Mouse (Mus musculus) forebrain, embryonic 12.5 days (tissue): Measurements from ENCODE around the gene Ralgds. TPM values are rescaled to one million over a fixed set of nuclear protein-coding genes. Genes with fewer than 3 reads are reported as not detected.

ENCODE experiments used
- ATAC-seq: fragments of 200-750 bp; cut with Nextera tagmentation; 2 replicates; pipeline ENCODE4 v1.8.0; 2017; ENCODE audit warnings: moderate TSS enrichment; ENCODE audit not compliant: low FRiP score
- H3K27ac ChIP-seq: fragments of 300-500 bp; sonication (generic); 2 replicates; pipeline ENCODE4 v1.5.1; 2016; ENCODE audit warnings: mild to moderate bottlenecking
- H3K27me3 ChIP-seq: fragments of 300-500 bp; sonication (generic); 2 replicates; pipeline ENCODE4 v1.6.1; 2016; ENCODE audit warnings: mild to moderate bottlenecking
- H3K36me3 ChIP-seq: fragments of 300-500 bp; sonication (generic); replicated peaks from 2 replicates; pipeline ENCODE4 v1.6.1; 2016; ENCODE audit warnings: mild to moderate bottlenecking
- H3K4me1 ChIP-seq: fragments of 300-500 bp; sonication (generic); 2 replicates; pipeline ENCODE4 v1.6.1; 2016
- H3K4me2 ChIP-seq: fragments of 300-500 bp; sonication (generic); 2 replicates; pipeline ENCODE4 v1.6.1; 2016; ENCODE audit warnings: mild to moderate bottlenecking, moderate library complexity
- H3K4me3 ChIP-seq: fragments of 300-500 bp; sonication (generic); replicated peaks from 2 replicates; pipeline ENCODE4 v1.5.1; 2016; ENCODE audit warnings: mild to moderate bottlenecking
- H3K9ac ChIP-seq: fragments of 300-500 bp; sonication (generic); 2 replicates; pipeline ENCODE4 v1.6.1; 2016; ENCODE audit warnings: mild to moderate bottlenecking
- H3K9me3 ChIP-seq: fragments of 300-500 bp; sonication (generic); 2 replicates; pipeline ENCODE4 v1.6.1; 2016
- WGBS: fragments of 180-500 bp; shearing (Covaris S2); methylation state at CpG from one replicate; pipeline ENCODE4 v1.1.7; 2016; 5-methylcytosine and 5-hydroxymethylcytosine counted together
- polyA plus RNA-seq: library from polyadenylated mRNA; unstranded; fragments of >200 nt; fragmentation: Nextera tagmentation; extraction: Ambion mirVana; gene quantifications from 2 replicates; pipeline ENCODE4 v1.2.1, GENCODE M21; 2016

Ralgds gene
- polyA plus RNA-seq, 1 experiment from 2014 or later: 55.2 TPM

DNA sequence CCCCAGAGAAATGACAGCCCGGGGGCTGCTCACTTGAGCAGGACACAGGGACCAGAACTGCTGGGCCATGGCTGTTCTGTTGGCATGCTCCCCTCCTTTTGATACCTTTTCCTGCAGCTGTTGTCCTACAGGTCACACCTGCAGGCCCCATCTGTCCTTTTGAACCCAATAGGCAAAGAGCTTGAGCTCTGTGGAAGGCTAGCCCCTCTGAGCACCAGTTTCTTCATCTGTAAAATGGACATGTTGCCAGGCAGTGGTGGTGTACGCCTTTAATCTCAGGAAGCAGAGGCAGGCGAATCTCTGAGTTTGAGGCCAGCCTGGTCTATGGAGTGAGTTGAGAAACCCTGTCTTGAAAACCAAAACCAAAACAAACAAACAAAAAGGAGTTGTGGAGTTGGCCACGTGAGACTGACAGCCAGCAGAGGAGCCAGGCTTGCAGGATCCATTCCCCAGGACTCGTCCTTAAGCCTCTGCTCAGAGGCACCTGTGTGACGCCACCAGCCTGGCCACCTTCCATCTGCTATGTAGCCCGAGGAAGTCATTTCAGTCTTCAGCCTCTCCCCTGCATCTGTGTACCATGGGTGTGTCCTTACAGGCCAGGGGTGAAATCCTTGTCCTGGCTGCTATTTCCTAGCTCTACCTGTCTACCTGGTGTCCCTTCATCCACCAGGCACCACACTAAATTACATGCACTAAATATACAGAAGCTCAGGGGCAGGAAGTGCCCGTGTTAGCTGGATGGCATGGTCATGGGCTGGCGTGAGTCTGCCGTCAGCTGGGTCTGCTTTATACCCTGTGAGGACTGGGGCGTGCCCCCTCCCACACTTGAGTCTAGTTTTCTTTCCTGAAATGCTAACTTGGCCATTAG is 24.1 kb downstream of the Ralgds start:
- ATAC-seq: no peak
- H3K9ac ChIP-seq: peak overlapping the region; percentile 40; the same call in 1 of the 2 replicates
- H3K27me3 ChIP-seq: no peaks in the 10 kb centered on the region
- 78% methylated on average over 11 of the region's 11 CpGs for WGBS
- H3K4me1 ChIP-seq: peaks cover 89% of the 10 kb centered on the region
- H3K4me2 ChIP-seq: no peak overlapping the region
- H3K4me3 ChIP-seq: no peak overlapping the region
- no peaks in the 10 kb centered on the region for H3K9me3 ChIP-seq
- H3K27ac ChIP-seq: 0 out of 2 replicates have a peak overlapping the region, but pooled peaks have one; percentile 8
- peaks cover 7% of the 10 kb centered on the region for H3K36me3 ChIP-seq

DNA sequence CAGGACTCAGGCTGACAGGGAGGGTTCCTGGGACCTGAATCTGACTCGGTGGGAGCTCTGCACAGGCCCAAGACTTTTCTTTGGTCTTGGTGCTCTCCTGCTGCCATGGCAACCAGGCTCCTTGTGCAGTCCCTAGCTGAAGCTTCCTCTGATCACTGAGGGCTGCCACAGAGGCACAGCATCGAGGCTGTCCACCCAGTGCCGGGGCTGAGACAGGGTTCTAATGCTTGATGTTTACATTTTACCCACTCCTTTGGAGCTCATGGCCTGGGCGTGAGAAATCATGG is 24.7 kb downstream of the Ralgds start:
- Histone ChIP-seq H3K9ac (peak overlapping the region; percentile 40; the same call in 1 of the 2 replicates), H3K4me3 (no peak overlapping the region), H3K4me1 (peaks cover 83% of the 10 kb centered on the region), H3K27me3 (no peaks in the 10 kb centered on the region), H3K36me3 (peaks cover 12% of the 10 kb centered on the region), H3K9me3 (no peaks in the 10 kb centered on the region), H3K4me2 (no peak overlapping the region), H3K27ac (no peak overlapping the region)
- no peak for ATAC-seq
- 36% methylated on average over 4 of the region's 4 CpGs for WGBS

DNA sequence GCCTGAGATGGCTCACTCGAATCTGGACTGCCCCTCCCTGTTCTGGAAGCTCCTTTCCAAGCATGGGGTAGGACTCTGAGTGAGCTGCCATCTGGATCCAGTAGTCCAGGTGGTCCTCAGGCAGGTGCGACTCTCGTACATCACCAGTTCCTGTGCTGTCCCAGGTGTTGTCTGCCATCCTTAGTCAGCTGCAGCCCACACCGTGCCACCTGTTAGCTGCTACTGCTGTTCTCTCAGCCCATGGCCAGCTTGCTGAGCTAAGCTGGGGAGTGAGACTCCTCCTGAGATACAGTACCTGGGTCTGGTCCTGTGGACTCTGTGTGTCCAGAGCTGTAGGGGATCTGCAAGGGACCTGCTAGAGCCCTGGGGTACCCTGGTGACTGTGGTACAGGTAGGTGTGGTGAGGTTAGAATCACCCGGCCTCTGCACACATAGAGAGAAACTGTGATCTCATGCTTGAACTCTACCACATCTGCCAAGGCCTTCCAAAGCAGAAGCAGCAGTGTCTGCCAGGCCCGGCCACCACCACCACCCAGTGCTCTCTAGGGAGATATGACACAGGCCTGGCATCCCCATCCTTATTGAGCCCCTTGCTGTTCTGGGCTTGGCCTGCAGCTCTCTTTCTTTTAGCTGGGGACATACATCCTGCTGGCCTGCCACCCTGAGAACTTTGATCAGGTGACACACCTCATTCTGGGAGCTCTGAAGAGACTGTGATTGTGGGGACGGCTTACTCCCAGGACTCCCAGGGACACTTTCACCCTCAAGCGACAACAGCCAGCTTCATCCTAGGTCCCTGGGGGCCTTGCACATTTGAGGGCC is 25.3 kb downstream of the Ralgds start:
- H3K36me3 ChIP-seq: peaks cover 19% of the 10 kb centered on the region
- 72% methylated on average over 8 of the region's 8 CpGs for WGBS
- no peaks in the 10 kb centered on the region for H3K9me3 ChIP-seq
- peaks cover 77% of the 10 kb centered on the region for H3K4me1 ChIP-seq
- H3K27me3 ChIP-seq: no peaks in the 10 kb centered on the region
- H3K27ac ChIP-seq: peak overlapping the region; percentile 65; the same call in 1 of the 2 replicates
- no peak for ATAC-seq
- H3K4me3 ChIP-seq: no peak overlapping the region
- H3K4me2 ChIP-seq: no peak overlapping the region
- no peak overlapping the region for H3K9ac ChIP-seq

DNA sequence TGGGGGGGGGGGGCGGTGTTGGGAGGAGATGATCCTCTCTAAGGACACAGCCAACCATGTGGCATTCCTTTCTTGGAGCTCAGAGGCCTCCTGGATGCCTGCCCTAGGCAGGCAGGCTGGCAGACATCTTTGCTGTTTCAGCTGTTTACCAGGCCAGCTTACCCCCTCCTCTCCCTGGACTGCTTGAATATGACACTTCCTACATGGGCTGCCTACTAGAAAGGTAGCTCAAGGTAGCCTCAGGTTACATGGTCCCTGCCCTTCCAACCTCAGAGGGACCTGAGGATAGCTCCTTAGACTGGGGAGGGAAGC is 25.8 kb downstream of the Ralgds start:
- 56% methylated on average over 1 of the region's 1 CpGs for WGBS
- Histone ChIP-seq H3K27ac (peak overlapping the region; percentile 65), H3K27me3 (no peaks in the 10 kb centered on the region), H3K4me1 (peaks cover 71% of the 10 kb centered on the region), H3K4me3 (no peak overlapping the region), H3K4me2 (no peak overlapping the region), H3K9ac (no peak overlapping the region), H3K36me3 (peaks cover 24% of the 10 kb centered on the region), H3K9me3 (no peaks in the 10 kb centered on the region)
- ATAC-seq: no peak

DNA sequence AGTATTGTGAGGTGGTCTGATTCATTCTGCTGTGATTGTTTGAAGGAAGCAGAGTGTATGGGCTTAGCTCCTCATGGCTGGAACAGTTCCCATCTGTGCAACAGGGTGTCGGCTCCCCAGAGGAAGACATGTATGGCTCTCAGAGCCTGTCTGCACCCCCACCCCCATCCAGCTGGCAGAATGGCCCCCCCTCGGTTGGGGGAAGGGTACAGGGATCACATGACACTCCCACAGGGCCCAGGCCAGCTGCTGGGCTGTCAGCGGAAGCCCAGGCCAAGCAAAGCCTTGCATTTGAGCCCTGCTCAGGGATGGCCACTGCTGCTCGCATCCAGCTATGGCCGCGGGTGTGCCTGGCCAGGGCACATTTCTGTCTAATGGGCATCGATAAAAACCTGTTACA is 26.3 kb downstream of the Ralgds start:
- peak; percentile 42 for ATAC-seq
- peaks cover 67% of the 10 kb centered on the region for H3K4me1 ChIP-seq
- H3K27ac ChIP-seq: peak overlapping the region; percentile 65
- peaks cover 29% of the 10 kb centered on the region for H3K36me3 ChIP-seq
- 58% methylated on average over 7 of the region's 7 CpGs for WGBS
- no peaks in the 10 kb centered on the region for H3K9me3 ChIP-seq
- no peak overlapping the region for H3K9ac ChIP-seq
- H3K4me3 ChIP-seq: no peak overlapping the region
- no peak overlapping the region for H3K4me2 ChIP-seq
- H3K27me3 ChIP-seq: no peaks in the 10 kb centered on the region

DNA sequence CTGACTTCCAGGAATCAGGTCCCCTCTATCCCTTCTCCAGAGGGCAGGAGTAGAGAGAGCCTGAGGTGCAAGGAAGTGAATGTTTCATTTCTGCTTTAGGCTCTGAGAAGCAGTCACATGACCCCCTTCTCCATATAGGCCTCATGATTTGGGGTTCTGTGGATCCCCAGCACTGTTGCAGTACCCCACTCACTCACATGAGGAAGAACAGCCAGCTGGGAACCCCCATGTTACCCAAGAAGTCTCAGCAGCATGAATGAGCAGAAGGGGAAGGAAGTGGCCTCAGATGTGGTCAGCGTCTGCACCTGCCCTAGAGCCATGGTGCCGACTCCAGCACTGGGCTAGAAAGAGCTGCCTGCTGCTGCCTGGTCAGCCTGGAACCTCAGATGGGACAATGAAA is 27.0 kb downstream of the Ralgds start:
- Histone ChIP-seq H3K4me1 (peaks cover 60% of the 10 kb centered on the region), H3K9ac (no peak overlapping the region), H3K27me3 (no peaks in the 10 kb centered on the region), H3K27ac (peak overlapping the region; percentile 65), H3K9me3 (no peaks in the 10 kb centered on the region), H3K4me2 (no peak overlapping the region), H3K4me3 (no peak overlapping the region), H3K36me3 (peaks cover 36% of the 10 kb centered on the region)
- ATAC-seq: no peak
- 84% methylated on average over 2 of the region's 2 CpGs for WGBS

DNA sequence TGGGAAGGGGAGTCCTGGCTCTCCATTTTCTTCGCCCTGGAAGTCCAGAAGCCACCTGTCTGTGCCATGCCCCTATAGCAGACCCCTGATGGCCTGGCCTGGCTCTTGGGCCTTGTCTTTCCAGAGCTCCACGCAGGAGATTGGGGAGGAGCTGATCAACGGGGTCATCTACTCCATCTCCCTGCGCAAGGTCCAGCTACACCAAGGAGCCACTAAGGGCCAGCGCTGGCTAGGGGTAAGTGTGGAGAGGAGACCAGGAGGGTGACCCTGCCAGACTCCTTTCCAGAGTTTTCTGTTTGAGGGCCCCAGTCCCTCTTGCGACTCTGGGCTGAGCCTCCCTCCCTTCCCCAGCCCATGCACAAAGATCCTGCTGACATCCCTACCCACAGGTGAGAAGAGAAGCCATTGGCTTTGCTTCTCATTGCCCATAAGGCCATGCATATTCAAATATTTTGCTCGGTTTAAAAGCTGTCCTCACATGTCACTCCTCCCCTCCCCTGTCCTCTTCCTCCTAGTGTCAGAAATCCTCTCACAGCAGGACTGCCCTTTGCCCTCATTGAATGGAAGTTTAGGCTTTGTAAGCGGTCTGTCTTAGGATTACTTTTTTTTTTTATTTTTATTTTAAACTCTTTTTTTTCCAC is 27.8 kb downstream of the Ralgds start:
- Histone ChIP-seq H3K36me3 (peaks cover 44% of the 10 kb centered on the region), H3K27me3 (no peaks in the 10 kb centered on the region), H3K4me1 (peaks cover 52% of the 10 kb centered on the region), H3K4me2 (no peak overlapping the region), H3K9me3 (no peaks in the 10 kb centered on the region), H3K27ac (no peak overlapping the region), H3K9ac (no peak overlapping the region), H3K4me3 (no peak overlapping the region)
- no peak for ATAC-seq
- WGBS: 90% methylated on average over 8 of the region's 8 CpGs

DNA sequence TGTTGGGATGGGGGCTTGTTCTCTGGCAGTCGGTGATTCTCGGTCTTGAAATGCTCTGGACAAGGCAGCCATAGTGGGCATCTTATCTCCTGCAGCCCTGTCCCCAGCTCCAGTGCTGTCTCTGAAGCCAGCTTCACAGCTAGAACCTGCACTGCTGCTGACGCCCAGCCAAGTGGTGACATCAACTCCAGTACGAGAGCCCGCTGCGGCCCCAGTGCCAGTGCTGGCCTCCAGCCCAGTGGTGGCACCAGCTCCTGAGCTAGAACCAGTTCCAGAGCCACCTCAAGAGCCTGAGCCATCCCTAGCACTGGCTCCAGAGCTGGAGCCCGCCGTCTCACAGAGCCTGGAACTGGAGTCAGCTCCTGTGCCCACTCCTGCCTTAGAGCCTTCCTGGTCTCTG is 31.0 kb downstream of the Ralgds start:
- WGBS: 96% methylated on average over 8 of the region's 8 CpGs
- no peak for ATAC-seq
- Histone ChIP-seq H3K27me3 (no peaks in the 10 kb centered on the region), H3K9ac (no peak overlapping the region), H3K4me2 (no peak overlapping the region), H3K27ac (no peak overlapping the region), H3K36me3 (peaks cover 68% of the 10 kb centered on the region), H3K4me3 (no peak overlapping the region), H3K9me3 (no peaks in the 10 kb centered on the region), H3K4me1 (peaks cover 20% of the 10 kb centered on the region)

DNA sequence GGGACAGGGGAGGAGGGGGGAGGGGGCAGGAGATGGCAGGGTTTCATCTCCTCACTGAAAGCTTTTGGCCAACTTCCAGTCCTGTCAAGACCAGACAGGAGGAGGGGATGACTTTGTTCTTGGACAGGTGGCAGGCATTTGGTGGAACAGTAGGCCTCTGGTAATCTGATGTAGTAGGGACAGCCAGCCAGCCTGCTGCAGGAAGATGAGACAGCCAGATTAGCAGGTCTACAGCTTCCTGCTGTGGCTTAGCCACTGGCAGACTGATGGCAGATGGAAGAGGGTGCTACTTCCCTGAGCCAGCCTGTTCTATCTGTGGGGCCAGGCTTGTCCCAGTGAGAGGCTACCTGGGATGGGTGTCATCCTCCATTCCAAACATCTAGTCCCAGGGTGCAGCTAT is 33.1 kb downstream of the Ralgds start:
- H3K27ac ChIP-seq: no peak overlapping the region
- H3K27me3 ChIP-seq: no peaks in the 10 kb centered on the region
- no peak for ATAC-seq
- H3K4me3 ChIP-seq: no peak overlapping the region
- H3K4me2 ChIP-seq: no peak overlapping the region
- no peaks in the 10 kb centered on the region for H3K4me1 ChIP-seq
- H3K9ac ChIP-seq: no peak overlapping the region
- H3K36me3 ChIP-seq: peaks cover 89% of the 10 kb centered on the region
- no peaks in the 10 kb centered on the region for H3K9me3 ChIP-seq

DNA sequence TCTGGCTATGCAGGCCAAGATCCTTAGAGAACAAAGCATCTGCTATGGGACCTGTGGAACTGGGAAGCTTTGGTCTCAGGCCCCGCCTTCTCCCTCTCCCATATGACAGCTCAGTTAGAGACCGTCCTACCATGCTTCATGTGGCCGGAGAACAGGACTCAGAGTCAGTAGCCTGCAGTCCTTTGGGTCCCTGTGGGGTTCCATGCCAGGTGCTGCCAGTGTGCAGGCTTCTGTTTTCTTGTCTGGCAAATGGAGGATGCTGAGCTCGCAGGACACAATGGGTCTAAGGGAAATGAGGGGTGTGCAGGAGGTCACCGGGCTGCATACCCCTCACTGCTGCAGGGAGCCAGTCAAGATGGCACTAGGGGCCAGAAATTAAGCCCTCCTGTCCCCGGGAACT is 33.6 kb downstream of the Ralgds start:
- H3K27me3 ChIP-seq: no peaks in the 10 kb centered on the region
- no peak overlapping the region for H3K4me3 ChIP-seq
- H3K27ac ChIP-seq: no peak overlapping the region
- H3K36me3 ChIP-seq: peaks cover 92% of the 10 kb centered on the region
- H3K9me3 ChIP-seq: no peaks in the 10 kb centered on the region
- H3K4me2 ChIP-seq: no peak overlapping the region
- H3K9ac ChIP-seq: no peak overlapping the region
- H3K4me1 ChIP-seq: no peaks in the 10 kb centered on the region
- no peak for ATAC-seq
- WGBS: 85% methylated on average over 6 of the region's 6 CpGs

DNA sequence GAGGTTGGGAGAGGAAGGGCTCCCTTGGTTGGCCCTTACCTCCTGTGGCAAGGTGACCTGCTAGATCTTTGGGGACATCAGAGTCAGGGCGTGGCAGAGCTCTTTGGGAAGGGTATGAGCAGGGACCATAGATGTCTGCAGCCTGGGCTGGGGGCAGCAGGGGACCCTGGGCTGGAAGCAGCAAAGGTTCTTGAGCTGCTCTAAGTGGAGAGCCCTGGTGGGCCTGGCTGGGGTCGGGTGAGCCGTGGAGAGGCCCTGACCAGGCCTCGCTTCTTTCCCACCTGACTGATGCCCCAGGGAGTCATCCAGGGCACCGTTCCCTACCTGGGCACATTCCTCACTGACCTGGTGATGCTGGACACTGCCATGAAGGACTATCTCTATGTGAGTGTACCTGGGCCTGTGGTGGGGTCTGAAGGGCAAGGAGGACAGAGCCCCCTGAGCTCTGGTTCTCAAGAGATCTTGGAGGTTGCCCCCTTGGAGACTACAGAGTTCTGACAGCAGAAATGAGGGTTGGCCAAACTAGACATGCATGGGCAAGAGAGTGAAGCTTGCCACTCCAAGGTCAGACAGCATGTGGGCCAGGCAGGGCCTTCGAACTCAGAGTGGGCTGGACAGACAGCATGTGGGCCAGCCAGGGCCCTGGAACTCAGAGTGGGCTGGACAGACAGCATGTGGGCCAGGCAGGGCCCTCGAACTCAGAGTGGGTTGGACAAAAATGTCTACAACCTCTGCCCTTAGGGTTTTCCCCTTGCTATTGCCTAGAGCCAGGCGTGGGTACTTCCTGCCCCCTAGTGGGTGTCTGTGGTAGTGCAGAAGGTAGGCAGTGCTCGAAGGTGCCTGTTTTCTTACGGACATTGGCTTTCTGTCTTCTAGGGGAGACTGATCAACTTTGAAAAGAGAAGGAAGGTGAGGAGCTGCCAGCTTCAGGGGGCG is 34.6 kb downstream of the Ralgds start:
- Histone ChIP-seq H3K9ac (no peak overlapping the region), H3K27ac (no peak overlapping the region; the same call in 1 of the 2 replicates), H3K4me1 (no peaks in the 10 kb centered on the region), H3K9me3 (no peaks in the 10 kb centered on the region), H3K4me2 (no peak overlapping the region), H3K4me3 (no peak overlapping the region), H3K27me3 (no peaks in the 10 kb centered on the region), H3K36me3 (peaks cover 92% of the 10 kb centered on the region)
- WGBS: 54% methylated on average over 11 of the region's 11 CpGs
- ATAC-seq: peak; percentile 51

DNA sequence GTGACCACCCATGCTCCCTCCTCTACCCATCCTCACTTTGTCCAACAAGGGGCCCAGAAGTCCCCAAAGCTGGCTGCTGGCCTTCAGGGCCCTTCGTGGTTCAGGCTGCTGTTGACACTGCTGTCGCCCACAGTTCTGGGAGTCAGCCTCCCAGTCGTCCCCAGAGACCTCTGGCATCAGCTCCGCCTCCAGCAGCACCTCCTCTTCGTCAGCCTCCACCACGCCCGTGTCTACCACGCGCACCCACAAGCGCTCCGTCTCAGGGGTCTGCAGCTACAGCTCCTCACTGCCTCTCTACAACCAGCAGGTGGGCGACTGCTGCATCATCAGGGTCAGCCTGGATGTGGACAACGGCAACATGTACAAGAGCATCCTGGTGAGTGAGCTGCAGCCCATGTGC is 36.2 kb downstream of the Ralgds start:
- H3K9me3 ChIP-seq: no peaks in the 10 kb centered on the region
- no peak overlapping the region for H3K27ac ChIP-seq
- ATAC-seq: no peak
- peaks cover 91% of the 10 kb centered on the region for H3K36me3 ChIP-seq
- WGBS: 95% methylated on average over 13 of the region's 13 CpGs
- no peaks in the 10 kb centered on the region for H3K4me1 ChIP-seq
- no peak overlapping the region for H3K9ac ChIP-seq
- H3K27me3 ChIP-seq: no peaks in the 10 kb centered on the region
- no peak overlapping the region for H3K4me3 ChIP-seq
- no peak overlapping the region for H3K4me2 ChIP-seq
